Mouse (Mus musculus) ES-E14 (cell line): ENCODE data around the gene Msi2. TPM values are rescaled to one million over a fixed set of nuclear protein-coding genes. Genes with fewer than 3 reads are reported as not detected.

Source experiments
- DNase-seq: peaks from one replicate; pipeline ENCODE4 v3.0.0-alpha.2; 2013; ENCODE audit warnings: low read depth, low spot score
- H3K27ac ChIP-seq: 2 replicates; pipeline ENCODE4 v1.5.1; 2012; ENCODE audit warnings: low read depth, mild to moderate bottlenecking, low read length, moderate library complexity, mixed read lengths; ENCODE audit not compliant: poor library complexity, insufficient read depth, severe bottlenecking
- H3K36me3 ChIP-seq: 2 replicates; pipeline ENCODE4 v1.6.1; 2012; ENCODE audit warnings: mild to moderate bottlenecking, low read length, moderate library complexity, mixed read lengths; ENCODE audit not compliant: control insufficient read depth, poor library complexity, insufficient read depth, severe bottlenecking
- H3K4me1 ChIP-seq, 2 experiments: fragments of 150-350 bp in 1 of 2; sonication (generic) in 1 of 2; 2 replicates each; pipeline ENCODE4 v1.6.1; 2012; ENCODE audit warnings: low read length in 2 of 2, mild to moderate bottlenecking in 1 of 2, mixed read lengths in 1 of 2; ENCODE audit not compliant: control insufficient read depth in 2 of 2, insufficient read depth in 2 of 2, poor library complexity in 1 of 2
- H3K4me3 ChIP-seq, 2 experiments: fragments of 150-350 bp in 1 of 2; sonication (generic) in 1 of 2; 2 replicates each; pipeline ENCODE4 v1.5.1; 2012; ENCODE audit warnings: low read length in 2 of 2, low read depth in 1 of 2, mild to moderate bottlenecking in 1 of 2, mixed read lengths in 1 of 2; ENCODE audit not compliant: insufficient read depth in 1 of 2, poor library complexity in 1 of 2, severe bottlenecking in 1 of 2
- H3K9ac ChIP-seq: 2 replicates; pipeline ENCODE4 v1.6.1; 2012; ENCODE audit warnings: low read depth, mild to moderate bottlenecking, low read length, mixed read lengths; ENCODE audit not compliant: poor library complexity, insufficient read depth, severe bottlenecking
- H3K9me3 ChIP-seq: fragments of 150-350 bp; sonication (generic); 2 replicates; pipeline ENCODE4 v1.6.1; 2012; ENCODE audit warnings: low read depth, mild to moderate bottlenecking, low read length; ENCODE audit not compliant: control insufficient read depth, insufficient read depth
- CHD2 ChIP-seq: IDR thresholded peaks from 2 replicates; pipeline ENCODE4 v1.6.1; 2014; ENCODE audit warnings: mild to moderate bottlenecking, low read depth, low read length, inconsistent platforms
- HCFC1 ChIP-seq: IDR thresholded peaks from 2 replicates; pipeline ENCODE4 v1.6.1; 2012; ENCODE audit warnings: low read length, inconsistent platforms, borderline replicate concordance; ENCODE audit not compliant: insufficient read depth
- MAFK ChIP-seq: IDR thresholded peaks from 2 replicates; pipeline ENCODE4 v1.6.1; 2014; ENCODE audit warnings: mild to moderate bottlenecking, low read depth, low read length, inconsistent platforms; ENCODE audit not compliant: insufficient read depth
- ZC3H11A ChIP-seq: IDR thresholded peaks from 2 replicates; pipeline ENCODE4 v1.6.1; 2012; ENCODE audit warnings: low read depth, mild to moderate bottlenecking, inconsistent platforms, low read length, borderline replicate concordance
- ZNF384 ChIP-seq: IDR thresholded peaks from 2 replicates; pipeline ENCODE4 v1.6.1; 2012; ENCODE audit warnings: low read depth, low read length, inconsistent platforms
- in situ Hi-C, 2 experiments: fragments of 600-800 bp; cut with MboI; formaldehyde crosslinking; loops; one replicate each; pipeline ENCODE4 v1.15.1; 2025; ENCODE audit warnings: low sequenced_read_pairs in 2 of 2, inconsistent platforms in 1 of 2; ENCODE audit not compliant: unreplicated experiment in 2 of 2
- total RNA-seq: library from RNA; depleted of rRNA; stranded (reverse); fragments of 300-350 nt; gene quantifications from 2 replicates; pipeline ENCODE4 v1.2.3, GENCODE M21; 2012

Msi2 gene
- total RNA-seq, 1 experiment = 66.4 TPM

GRCm38 (mm10) chr11:88588688-88589210, 129.6 kb downstream of the Msi2 start:
- DNase-seq = no peak
- Histone ChIP-seq H3K9ac (no peak overlapping the region), H3K4me1 (peaks cover 6 to 13% of the 10 kb centered on the region in 2 experiments), H3K27ac (no peak overlapping the region), H3K36me3 (peaks cover 8% of the 10 kb centered on the region; the same call in 1 of the 2 replicates), H3K9me3 (no peaks in the 10 kb centered on the region), H3K4me3 (no peak overlapping the region)
- in situ Hi-C loops = no loop called here
- TF ChIP-seq ZNF384 (no peak), HCFC1 (no peak), MAFK (no peak), CHD2 (no peak), ZC3H11A (no peak)

GRCm38 (mm10) chr11:88587710-88588109, 130.6 kb downstream of the Msi2 start:
- in situ Hi-C loops = no loop called here

GRCm38 (mm10) chr11:88585880-88586279, 132.4 kb downstream of the Msi2 start:
- Histone ChIP-seq H3K36me3 (peaks cover 6% of the 10 kb centered on the region; the same call in 1 of the 2 replicates), H3K9me3 (no peaks in the 10 kb centered on the region), H3K9ac (no peak overlapping the region), H3K4me1 (peaks cover 7 to 14% of the 10 kb centered on the region in 2 experiments), H3K4me3 (no peak overlapping the region), H3K27ac (0 out of 2 replicates have a peak overlapping the region, but pooled peaks have one; percentile 98)
- TF ChIP-seq MAFK (no peak), ZC3H11A (no peak), HCFC1 (no peak), ZNF384 (no peak), CHD2 (no peak)
- in situ Hi-C loops = no loop called here
- no peak for DNase-seq

More at GRCm38 (mm10) chr11:88587710-88588109, 130.6 kb downstream of the Msi2 start:
- no peaks in the 10 kb centered on the region for H3K9me3 ChIP-seq
- peaks cover 8 to 13% of the 10 kb centered on the region in 2 experiments for H3K4me1 ChIP-seq
- H3K9ac ChIP-seq = no peak overlapping the region
- no peak overlapping the region for H3K4me3 ChIP-seq
- TF ChIP-seq HCFC1 (no peak), CHD2 (no peak), ZC3H11A (no peak), MAFK (no peak), ZNF384 (no peak)
- DNase-seq = no peak
- H3K27ac ChIP-seq = no peak overlapping the region
- H3K36me3 ChIP-seq = peaks cover 8% of the 10 kb centered on the region; the same call in 1 of the 2 replicates

- in situ Hi-C loops = no loop called here
- H3K9me3 ChIP-seq = no peaks in the 10 kb centered on the region
- TF ChIP-seq MAFK (no peak), CHD2 (no peak), HCFC1 (no peak), ZC3H11A (no peak), ZNF384 (no peak)
- H3K27ac ChIP-seq = peak overlapping the region; percentile 98
- peak overlapping the region; percentile 20; the same call in 1 of the 2 replicates for H3K9ac ChIP-seq
- peaks cover 7 to 12% of the 10 kb centered on the region in 2 experiments for H3K4me1 ChIP-seq
- H3K36me3 ChIP-seq = peaks cover 6% of the 10 kb centered on the region; the same call in 1 of the 2 replicates
- DNase-seq = no peak
- no peak overlapping the region for H3K4me3 ChIP-seq
Observed at GRCm38 (mm10) chr11:88585171-88585632, 133.1 kb downstream of the Msi2 start.
